ENCODE assay signal across 31 mouse cellular contexts in the genomic region with DNA sequence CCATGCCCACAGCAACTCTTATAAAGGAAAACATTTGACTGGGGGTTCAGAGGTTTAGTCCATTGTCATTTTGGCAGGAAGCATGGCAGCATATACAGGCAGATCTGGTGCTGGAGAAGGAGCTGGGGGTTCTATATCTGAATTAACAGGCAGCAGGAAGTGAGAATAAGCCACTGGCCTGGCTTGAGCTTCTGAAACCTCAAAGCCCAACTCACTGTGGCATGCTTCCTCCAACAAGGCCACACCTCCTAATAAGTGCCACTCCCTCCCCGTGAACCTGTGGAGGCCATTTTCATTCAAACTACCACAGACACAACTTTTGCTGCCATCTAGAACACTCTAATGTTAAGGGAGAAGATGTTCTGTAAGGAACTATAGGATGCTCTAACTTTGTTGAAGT. TPM values are rescaled to one million over a fixed set of nuclear protein-coding genes. Genes with fewer than 3 reads are reported as not detected.
A peak's percentile ranks its signal among the peaks of the same experiment; 100 is the strongest.
DNase-seq lines count a peak whose midpoint lies in the region; ATAC-seq lines count a peak whose summit lies in the region.
"Had no signal": no experiment of that assay in that cellular context is flagged by ENCODE, and none has a peak within 500 bp of the region (broad histone marks: within the 10 kb centered on the region; RNA-seq: fewer than 3 reads in every experiment).

No protein-coding gene starts in this region.

- no peak for ATAC-seq in forebrain, embryonic 11.5 days (replicated peaks; ENCODE audit: low FRiP score)
- no peak for ATAC-seq in forebrain, embryonic 15.5 days (replicated peaks)
- ATAC-seq: CD4-positive, CD25-positive, alpha-beta regulatory T cell, adult 4 months; forebrain, embryonic 14.5 days; hindbrain, postnatal 0 days; intestine, embryonic 15.5 days; liver, embryonic 12.5 days; liver, postnatal 0 days; midbrain, embryonic 15.5 days; Patski had no signal

- 78% methylated on average over 1 of the region's 1 CpGs for WGBS in forebrain, embryonic 11.5 days
- WGBS in forebrain, embryonic 15.5 days = 90% methylated on average over 1 of the region's 1 CpGs

- H3K9me3 ChIP-seq in forebrain, embryonic 11.5 days (ENCODE audit: control insufficient read depth, low read length) = no peaks in the 10 kb centered on the region
- no peaks in the 10 kb centered on the region for H3K9me3 ChIP-seq in forebrain, embryonic 15.5 days
- H3K9me3 ChIP-seq: heart, embryonic 15.5 days; hindbrain, embryonic 12.5 days; intestine, embryonic 15.5 days; liver, embryonic 12.5 days; midbrain, embryonic 15.5 days had no signal

- DNase-seq in forebrain, embryonic 11.5 days (ENCODE audit: low spot score) = peak; percentile 33
- peak; percentile 32 to 46 for DNase-seq in B cell, adult 2 months
- peak; percentile 43 for DNase-seq in R1 (ENCODE audit: low read depth, low spot score)
- DNase-seq in splenic B cell, adult 2 months (ENCODE audit: low read depth, low spot score) = peak; percentile 51
- no peak for DNase-seq in left cerebral cortex, adult 11 months (ENCODE audit: low spot score)
- DNase-seq in lung, postnatal 14 days = no peak
- DNase-seq: adrenal gland, postnatal 36 days; cerebellum, adult 18-20 months; cerebellum, postnatal 10 days; heart, postnatal 36 days; left cerebral cortex, postnatal 4 days; liver, postnatal 0 days; right cerebral cortex, postnatal 25 days had no signal

- no peaks in the 10 kb centered on the region for H3K27me3 ChIP-seq in forebrain, embryonic 11.5 days (ENCODE audit: control insufficient read depth, insufficient read depth, low read length)
- no peaks in the 10 kb centered on the region for H3K27me3 ChIP-seq in forebrain, embryonic 15.5 days
- no peaks in the 10 kb centered on the region for H3K27me3 ChIP-seq in splenic B cell, adult 2 months (ENCODE audit: control insufficient read depth, insufficient read depth, low read length, poor library complexity, severe bottlenecking)
- H3K27me3 ChIP-seq: heart, embryonic 15.5 days; hindbrain, embryonic 12.5 days; intestine, embryonic 15.5 days; liver, embryonic 12.5 days; midbrain, embryonic 15.5 days; Patski had no signal

- H3K36me3 ChIP-seq in forebrain, embryonic 11.5 days (ENCODE audit: control insufficient read depth, insufficient read depth, low read length) = no peaks in the 10 kb centered on the region
- H3K36me3 ChIP-seq in forebrain, embryonic 15.5 days = no peaks in the 10 kb centered on the region
- H3K36me3 ChIP-seq in splenic B cell, adult 2 months (ENCODE audit: control insufficient read depth, insufficient read depth, low read length, poor library complexity, severe bottlenecking) = no peaks in the 10 kb centered on the region
- H3K36me3 ChIP-seq: heart, embryonic 15.5 days; hindbrain, embryonic 12.5 days; intestine, embryonic 15.5 days; liver, embryonic 12.5 days; midbrain, embryonic 15.5 days had no signal

- no peak overlapping the region for H3K27ac ChIP-seq in forebrain, embryonic 11.5 days (ENCODE audit: low read depth, low read length)
- no peak overlapping the region for H3K27ac ChIP-seq in forebrain, embryonic 15.5 days (replicated peaks)
- H3K27ac ChIP-seq: heart, embryonic 15.5 days; hindbrain, embryonic 12.5 days; hindbrain, postnatal 0 days; intestine, embryonic 15.5 days; kidney, postnatal 0 days; liver, embryonic 12.5 days; macrophage; midbrain, embryonic 15.5 days had no signal

- no peak overlapping the region for H3K4me3 ChIP-seq in forebrain, embryonic 11.5 days (ENCODE audit: low read depth, low read length)
- no peak overlapping the region for H3K4me3 ChIP-seq in forebrain, embryonic 15.5 days
- H3K4me3 ChIP-seq: heart, embryonic 15.5 days; hindbrain, embryonic 12.5 days; intestine, embryonic 15.5 days; liver, embryonic 12.5 days; midbrain, embryonic 15.5 days had no signal

- no peak overlapping the region for H3K4me2 ChIP-seq in forebrain, embryonic 11.5 days (ENCODE audit: low read depth, low read length, severe bottlenecking)
- no peak overlapping the region for H3K4me2 ChIP-seq in forebrain, embryonic 15.5 days (replicated peaks)
- H3K4me2 ChIP-seq: heart, embryonic 15.5 days; hindbrain, embryonic 12.5 days; intestine, embryonic 15.5 days; liver, embryonic 12.5 days; midbrain, embryonic 15.5 days had no signal

- no peaks in the 10 kb centered on the region for H3K4me1 ChIP-seq in forebrain, embryonic 11.5 days (replicated peaks; ENCODE audit: control insufficient read depth, insufficient read depth, low read length)
- H3K4me1 ChIP-seq in forebrain, embryonic 15.5 days = no peaks in the 10 kb centered on the region
- H3K4me1 ChIP-seq: heart, embryonic 15.5 days; hindbrain, embryonic 12.5 days; intestine, embryonic 15.5 days; liver, embryonic 12.5 days; midbrain, embryonic 15.5 days had no signal

- no peak overlapping the region for H3K9ac ChIP-seq in forebrain, embryonic 11.5 days (ENCODE audit: low read length)
- H3K9ac ChIP-seq in forebrain, embryonic 15.5 days (replicated peaks) = no peak overlapping the region
- H3K9ac ChIP-seq: heart, embryonic 15.5 days; hindbrain, embryonic 12.5 days; intestine, embryonic 15.5 days; liver, embryonic 12.5 days; liver, postnatal 0 days; midbrain, embryonic 15.5 days had no signal

RNA-seq across cellular contexts. Expression of gene Dnal1, which starts 6.5 kb away (rescaled TPM):
- polyA plus RNA-seq in forebrain, embryonic 11.5 days (2014; fragmentation: Nextera tagmentation; extraction: Ambion mirVana) = 6.1 and 6.8 TPM in 2 replicates
- polyA plus RNA-seq in forebrain, embryonic 15.5 days (2015; fragmentation: Nextera tagmentation; extraction: Ambion mirVana) = 9.6 and 10.1 TPM in 2 replicates

RNA-seq across cellular contexts. Expression of gene Acot6, which starts 7.2 kb away (rescaled TPM):
- 1.5 and 1.8 TPM in 2 replicates for polyA plus RNA-seq in forebrain, embryonic 11.5 days (2014; fragmentation: Nextera tagmentation; extraction: Ambion mirVana)
- polyA plus RNA-seq in forebrain, embryonic 15.5 days (2015; fragmentation: Nextera tagmentation; extraction: Ambion mirVana) = 1.2 TPM in 2 replicates

RNA-seq across cellular contexts. Expression of gene Acot5, which starts 38.6 kb away (rescaled TPM):
- not detected in 2 replicates for polyA plus RNA-seq in forebrain, embryonic 11.5 days (2014; fragmentation: Nextera tagmentation; extraction: Ambion mirVana)
- 0.32 TPM in 1 of 2 replicates, not detected in the other for polyA plus RNA-seq in forebrain, embryonic 15.5 days (2015; fragmentation: Nextera tagmentation; extraction: Ambion mirVana)
- polyA plus RNA-seq: CD4-positive, CD25-positive, alpha-beta regulatory T cell, adult 4 months; embryonic facial prominence, embryonic 11.5 days; forebrain, embryonic 14.5 days; heart, embryonic 15.5 days; hindbrain, embryonic 12.5 days; intestine, embryonic 15.5 days; kidney, postnatal 0 days; liver, embryonic 12.5 days; lung, embryonic 16.5 days; macrophage; neural tube, embryonic 11.5 days; testis, adult 2 months had no signal

RNA-seq across cellular contexts. Expression of gene Pnma1, which starts 40.6 kb away (rescaled TPM):
- 1.9 and 2.8 TPM in 2 replicates for polyA plus RNA-seq in forebrain, embryonic 11.5 days (2014; fragmentation: Nextera tagmentation; extraction: Ambion mirVana)
- 6.0 and 6.5 TPM in 2 replicates for polyA plus RNA-seq in forebrain, embryonic 15.5 days (2015; fragmentation: Nextera tagmentation; extraction: Ambion mirVana)
- polyA plus RNA-seq: CD4-positive, CD25-positive, alpha-beta regulatory T cell, adult 4 months had no signal

RNA-seq across cellular contexts. Expression of gene Acot3, which starts 55.7 kb away (rescaled TPM):
- polyA plus RNA-seq in forebrain, embryonic 11.5 days (2014; fragmentation: Nextera tagmentation; extraction: Ambion mirVana) = 0.23 and 0.25 TPM in 2 replicates
- 0.62 and 0.80 TPM in 2 replicates for polyA plus RNA-seq in forebrain, embryonic 15.5 days (2015; fragmentation: Nextera tagmentation; extraction: Ambion mirVana)
- polyA plus RNA-seq: CD4-positive, CD25-positive, alpha-beta regulatory T cell, adult 4 months; macrophage; testis, adult 2 months; thymus, postnatal 0 days; urinary bladder, adult 2 months had no signal

Comparison
In these comparisons a context has a peak if more than half of its experiments do, and no peak if none do; other contexts are left out.
1. DNase-seq: peak in forebrain, embryonic 11.5 days (single experiment), B cell, adult 2 months (2 of 2), R1 (single experiment) and splenic B cell, adult 2 months (single experiment); none in left cerebral cortex, adult 11 months (single experiment) and lung, postnatal 14 days (single experiment).